Mouse (Mus musculus): ENCODE data around the gene Eif3m.
"Not testable (repeated sequence)": the region's sequence is repeated elsewhere in the genome, so short reads cannot be mapped to it uniquely, and the experiment has no call there.

Eif3m gene

DNA sequence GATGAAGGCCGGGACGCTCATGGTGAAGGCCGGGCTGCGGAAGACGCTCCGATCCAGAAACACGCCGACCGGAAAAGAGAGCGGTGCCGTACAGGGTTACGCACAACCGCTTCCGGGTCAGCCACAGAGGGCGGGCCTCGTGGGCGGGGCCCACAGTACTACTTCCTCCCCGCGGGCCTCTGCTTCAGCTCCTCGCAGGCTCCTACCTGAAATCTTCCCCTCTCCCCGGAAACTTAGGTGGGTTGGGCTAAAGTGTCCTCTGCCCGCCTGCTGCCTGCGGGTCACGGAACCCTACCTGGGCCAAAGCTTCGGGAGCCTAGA lies at the start of gene Eif3m:
Gene Eif3m (minus strand): TSS at position 114 of the 321 bp plus-strand sequence.
- DNase-seq: peak; percentile 91

DNA sequence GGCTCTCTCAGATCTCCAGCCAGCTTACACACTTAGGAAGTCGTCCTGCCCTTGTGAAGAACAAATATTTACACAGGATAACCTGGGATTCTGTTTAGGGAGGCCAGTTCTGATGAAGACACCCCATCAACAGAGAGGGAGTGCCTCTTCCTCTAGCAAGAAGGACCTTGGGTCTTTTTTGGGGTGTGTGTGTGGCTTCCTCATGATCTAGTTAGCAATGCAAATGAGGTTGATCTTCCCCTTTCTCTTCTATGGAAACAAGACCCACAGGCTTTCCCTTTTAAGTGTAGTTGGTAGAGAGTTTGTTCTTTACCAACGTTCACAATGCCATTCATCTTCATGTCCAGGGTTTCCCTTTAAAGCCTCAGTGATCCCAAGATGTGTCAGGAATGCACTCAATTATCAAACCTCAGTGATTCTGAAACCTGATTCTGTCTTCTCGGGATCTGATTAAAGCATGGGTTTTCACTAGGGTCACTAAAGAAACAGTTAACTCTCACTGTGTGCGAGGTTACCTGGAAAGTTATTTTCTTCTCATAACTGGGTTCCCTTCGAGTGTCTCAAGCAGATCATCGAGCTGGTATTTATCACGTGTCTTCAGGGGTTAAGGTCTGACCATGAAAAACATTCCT lies 46.0 kb upstream of the Eif3m start:
- no peak for DNase-seq

DNA sequence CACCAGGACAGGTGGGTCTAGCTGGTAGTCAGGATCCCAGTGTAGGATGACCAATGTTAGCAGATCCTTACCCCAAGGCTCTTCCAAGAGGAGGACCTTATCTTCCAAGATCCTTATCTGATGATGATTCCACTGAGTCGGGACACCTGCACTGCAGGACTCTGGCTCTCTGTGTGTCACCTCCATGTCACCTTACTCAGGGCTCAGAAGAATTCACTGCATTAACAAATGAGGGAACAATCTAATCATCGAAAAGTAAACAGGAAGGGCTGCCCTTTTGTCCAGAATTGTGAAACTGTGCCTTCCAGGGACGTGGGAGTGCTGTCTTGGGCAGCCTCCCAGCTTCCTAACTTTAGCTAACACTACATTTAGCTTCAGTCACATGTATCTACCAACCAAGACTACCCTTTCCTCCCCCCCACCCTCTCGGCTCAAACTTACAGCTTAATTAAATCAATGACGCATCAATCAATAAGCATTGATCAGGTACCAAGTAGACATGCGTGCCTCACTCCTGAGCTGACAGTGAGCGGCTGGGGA lies 41.8 kb upstream of the Eif3m start:
- DNase-seq: no peak

DNA sequence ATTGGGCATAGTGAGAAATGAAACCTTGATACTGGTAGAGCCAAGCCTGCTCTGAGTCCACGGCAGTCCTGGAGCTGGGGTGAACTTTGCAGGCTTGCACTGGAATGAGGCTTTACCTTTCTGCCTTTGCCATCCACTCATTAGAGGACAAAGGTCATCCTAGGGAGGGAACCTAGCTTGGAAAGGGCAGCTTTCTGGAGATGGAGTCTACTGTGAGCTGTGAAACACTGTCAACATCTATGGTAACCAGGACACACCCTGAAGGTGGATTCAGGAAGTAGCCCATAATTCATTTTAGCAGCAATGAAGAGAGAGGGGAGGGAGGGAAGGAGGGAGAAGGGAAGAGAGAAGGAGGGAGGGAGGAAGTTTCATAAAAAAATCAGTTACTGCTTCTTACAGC lies 38.6 kb upstream of the Eif3m start:
- DNase-seq: no peak

DNA sequence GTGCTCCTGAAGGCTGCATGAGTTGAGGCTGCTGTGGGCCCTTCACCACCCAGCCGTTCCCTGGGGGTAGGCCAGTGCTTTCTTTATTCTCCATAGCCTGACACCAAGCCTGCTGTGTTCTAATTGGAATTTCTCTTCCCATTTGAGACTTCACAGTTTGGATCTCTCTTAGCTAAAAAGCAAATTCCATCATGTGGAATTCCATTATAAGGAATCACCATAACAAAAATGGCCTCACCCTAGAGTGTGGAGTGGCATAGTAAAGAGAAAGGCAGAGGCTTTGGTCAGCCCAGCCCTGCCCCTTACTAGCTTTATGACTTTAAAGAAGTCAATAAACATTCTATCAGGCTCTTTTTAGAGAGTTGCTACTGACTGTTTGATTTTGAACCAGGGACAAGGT lies 31.4 kb upstream of the Eif3m start:
- no peak for DNase-seq

DNA sequence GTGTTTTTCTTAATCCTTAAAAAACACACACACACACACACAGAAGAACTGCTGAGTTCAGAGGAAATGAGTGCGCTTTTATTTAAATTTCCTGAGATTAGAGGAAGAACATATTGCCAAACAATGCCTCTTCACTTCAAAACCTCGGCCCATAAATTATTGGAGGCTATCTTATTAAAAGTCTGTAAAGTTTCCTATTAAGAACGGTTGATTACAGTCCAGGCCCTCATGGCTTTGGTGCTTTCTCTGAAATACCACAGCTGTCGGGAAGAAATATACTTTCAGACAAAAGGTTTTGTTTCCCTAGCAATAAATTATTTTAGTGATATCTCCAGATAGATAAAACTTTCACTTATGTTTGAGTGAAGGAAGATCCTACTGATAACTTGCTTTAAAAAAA lies 26.3 kb upstream of the Eif3m start:
- DNase-seq: no peak

DNA sequence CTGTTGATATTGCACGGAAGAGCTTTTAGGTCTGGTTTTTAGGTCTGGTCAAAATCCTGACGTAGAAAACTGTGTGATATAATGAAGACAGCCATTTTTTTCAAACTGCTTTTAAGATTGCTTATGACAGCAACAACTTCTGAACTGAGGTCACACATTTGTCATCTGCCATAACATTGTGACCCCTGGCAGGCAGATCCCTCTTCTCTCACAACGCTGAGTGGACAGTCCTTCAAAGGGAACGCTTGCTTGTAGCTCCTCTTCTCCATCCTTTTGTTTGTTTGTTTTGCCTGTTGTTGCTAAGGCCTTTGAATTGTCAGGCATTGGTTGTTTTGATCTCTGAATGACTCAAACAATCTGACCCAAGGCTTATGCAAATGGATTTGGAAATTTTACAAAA lies 24.0 kb upstream of the Eif3m start:
- DNase-seq: no peak

DNA sequence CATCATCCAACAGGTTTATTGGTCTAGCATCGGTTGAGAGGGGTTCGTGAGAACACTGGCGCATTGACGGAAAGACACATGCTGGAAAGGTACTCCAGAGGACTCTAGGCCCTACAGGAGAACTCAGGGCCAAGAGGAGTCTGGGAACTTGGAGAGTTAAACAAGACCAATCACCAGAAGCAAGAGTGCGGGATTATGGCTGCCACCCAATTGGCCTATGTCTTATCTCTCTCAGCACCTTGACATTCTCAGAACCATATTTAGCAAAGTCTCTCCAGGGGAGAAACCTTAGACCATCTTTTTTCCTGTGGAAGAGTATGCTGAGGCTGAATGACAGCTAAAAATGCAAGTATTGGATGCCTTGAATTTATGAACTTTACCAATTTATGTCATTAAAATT lies 22.0 kb upstream of the Eif3m start:
- DNase-seq: no peak

DNA sequence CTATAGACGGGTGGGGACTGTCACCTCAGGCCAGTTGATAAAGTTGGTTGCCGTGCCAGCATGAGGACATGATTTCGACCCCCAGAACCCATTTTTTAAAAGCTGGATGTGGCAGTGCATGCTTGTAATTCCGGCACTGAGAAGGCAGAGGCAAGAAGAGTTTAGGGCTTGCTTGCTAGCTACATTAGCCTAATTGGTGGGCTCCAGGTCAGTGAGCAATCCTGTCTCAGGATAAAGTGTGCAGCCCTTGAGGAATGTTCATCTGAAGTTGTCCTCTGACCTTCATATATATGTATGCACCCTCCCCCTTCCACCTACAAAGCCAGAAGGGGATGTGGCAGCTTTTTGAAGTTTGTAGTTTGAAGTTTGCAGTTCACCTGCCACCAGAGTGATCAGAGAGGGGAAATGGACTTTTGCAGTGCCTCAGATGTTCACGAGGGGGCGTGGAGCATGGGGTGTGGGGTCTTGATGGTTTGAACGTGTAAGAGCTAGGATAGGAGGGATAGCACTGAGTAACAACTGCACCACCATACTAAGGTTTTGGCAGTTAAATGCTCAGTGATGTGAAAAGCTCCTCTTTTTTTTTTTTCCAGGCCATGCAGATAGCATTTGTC lies 21.2 kb upstream of the Eif3m start:
- DNase-seq: no peak

DNA sequence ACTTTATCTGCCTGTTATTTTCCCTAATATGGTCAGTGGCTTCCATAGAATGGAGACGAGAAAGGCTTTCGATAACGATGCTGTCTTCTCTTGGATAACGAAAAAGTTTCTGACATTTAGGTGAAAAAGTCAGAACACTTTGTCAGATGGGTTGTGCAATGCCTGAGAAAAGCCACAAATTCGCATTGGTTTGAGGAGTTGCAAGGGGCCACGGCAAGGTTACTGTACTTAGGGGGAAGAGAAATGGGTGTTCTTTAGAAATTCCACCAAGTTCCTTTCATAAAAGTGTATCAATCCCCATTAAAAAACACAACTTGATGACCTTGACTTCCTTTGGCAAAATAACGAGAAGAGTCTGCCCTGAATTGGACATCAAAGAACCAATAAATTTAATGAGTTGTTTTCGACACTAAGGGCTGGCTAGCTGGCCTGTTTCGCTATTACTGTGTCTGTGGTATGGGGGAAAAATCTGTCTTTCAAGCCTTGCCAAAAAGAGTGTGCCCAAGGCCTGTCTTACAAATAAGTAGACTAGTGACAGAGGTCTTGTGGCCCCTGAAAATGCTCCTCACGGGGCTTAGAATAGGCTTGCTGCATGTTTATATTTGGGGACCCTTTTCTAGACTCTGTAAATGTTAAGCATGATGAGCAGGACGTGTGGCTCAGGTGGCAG lies 19.7 kb upstream of the Eif3m start:
- no peak for DNase-seq

DNA sequence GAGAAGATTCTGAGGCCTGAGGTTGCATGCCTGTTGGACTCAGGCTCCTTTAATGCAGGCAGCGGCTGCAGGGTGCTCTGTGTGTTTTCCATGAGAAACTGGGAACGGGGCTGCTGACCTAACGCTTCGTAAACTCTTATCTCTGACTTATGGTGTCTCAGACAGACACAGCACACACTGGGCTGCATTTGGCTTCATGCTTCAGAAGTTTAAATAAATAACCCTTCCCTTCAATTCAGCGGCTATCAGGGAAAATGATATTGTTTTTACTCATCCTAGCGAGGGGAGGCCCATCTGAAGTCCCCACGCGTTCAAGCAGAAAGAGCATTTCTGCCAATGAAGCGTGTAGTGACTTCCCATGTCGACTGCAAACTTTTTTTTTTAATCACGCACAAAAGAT lies 19.1 kb upstream of the Eif3m start:
- DNase-seq: no peak

DNA sequence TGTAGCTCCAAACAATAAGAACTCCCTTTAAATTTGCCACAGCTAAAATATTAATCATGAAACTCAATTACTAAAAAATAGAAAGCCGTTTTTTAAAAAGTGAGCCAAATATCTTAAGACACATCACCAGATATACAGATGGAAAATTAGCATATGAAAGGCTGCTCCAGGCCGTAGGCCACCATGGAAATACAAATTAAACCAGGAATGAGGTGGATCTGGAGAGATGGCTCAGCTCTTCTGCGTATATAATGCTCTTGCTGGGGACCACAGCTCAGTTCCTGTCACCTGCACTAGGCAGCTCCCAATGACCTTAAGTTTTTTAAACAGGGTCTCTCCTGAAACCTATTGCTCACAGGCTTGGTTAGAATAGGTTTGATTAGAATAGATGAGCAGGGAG lies 17.2 kb upstream of the Eif3m start:
- no peak for DNase-seq

DNA sequence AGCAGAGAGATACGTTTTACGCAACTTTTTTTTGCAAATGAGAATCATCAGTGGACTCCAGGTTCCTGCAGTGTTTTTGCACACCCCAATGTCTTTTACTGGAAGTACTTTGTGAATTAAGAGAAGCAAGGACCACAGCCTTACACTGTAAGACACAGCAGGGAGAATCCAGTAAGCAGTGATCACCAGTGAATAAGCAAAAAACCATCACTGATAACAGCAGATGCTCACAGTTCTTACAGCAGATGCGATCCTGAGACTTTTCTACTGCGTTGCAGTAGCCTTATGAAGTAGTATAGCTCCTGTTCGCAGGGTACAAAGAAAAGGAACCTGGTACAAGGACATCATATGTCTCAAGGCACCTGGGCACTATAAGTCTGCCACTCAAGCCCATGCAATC lies 13.6 kb upstream of the Eif3m start:
- no peak for DNase-seq

DNA sequence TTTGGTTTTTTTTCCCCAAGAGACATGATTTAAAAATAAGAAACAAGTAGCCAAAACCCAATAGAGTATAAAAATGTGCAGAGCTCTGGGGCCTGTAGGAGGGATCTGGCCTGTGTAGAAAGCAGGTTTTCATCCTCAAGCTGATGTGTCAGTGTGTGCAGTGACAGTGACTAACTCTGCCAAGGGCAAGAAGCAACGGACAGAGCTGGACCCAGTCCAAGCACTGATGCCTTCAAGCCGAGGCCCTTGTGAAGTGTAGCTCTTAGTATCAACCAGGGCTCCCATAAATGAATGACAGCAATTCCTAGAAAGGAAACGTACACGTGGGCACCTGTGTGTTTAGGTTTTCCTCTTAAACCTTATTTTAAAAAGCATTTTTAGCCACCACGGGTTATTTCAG lies 11.9 kb upstream of the Eif3m start:
- DNase-seq: no peak

DNA sequence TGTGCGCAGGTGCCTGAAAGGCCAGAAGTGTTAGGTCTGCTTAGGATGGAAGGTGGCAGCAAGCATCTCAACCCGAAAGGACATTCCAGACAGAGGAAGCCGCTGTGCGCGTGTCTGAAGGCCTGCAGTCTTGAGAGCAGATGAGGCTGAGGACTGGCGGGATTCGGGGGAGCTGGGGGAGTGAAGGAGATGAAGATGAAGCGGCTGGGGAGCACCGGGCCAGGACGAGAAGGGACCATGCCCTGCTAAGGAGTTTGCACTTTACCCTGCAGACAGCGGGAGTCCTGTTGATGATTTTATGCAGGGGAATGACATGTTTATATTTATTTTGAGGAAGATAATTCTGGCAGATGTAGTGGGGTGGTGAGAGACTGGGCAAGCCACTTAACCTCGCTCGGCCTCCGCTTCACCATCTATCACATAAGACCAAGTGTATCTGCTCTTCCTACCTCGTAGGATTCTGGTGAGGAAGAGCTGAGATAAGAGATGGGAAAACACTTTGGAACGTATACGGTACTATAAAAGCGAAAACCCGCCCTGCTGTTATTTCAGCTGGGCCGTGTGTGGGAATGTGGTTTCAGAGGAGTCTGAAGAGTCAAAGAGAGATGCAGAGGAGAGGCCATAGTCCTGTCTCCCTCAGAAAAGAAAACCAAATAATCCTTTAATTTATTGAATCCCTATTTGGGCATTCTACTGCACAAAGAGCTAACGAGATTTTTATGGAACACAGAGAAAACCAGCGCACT lies 10.2 kb upstream of the Eif3m start:
- no peak for DNase-seq

DNA sequence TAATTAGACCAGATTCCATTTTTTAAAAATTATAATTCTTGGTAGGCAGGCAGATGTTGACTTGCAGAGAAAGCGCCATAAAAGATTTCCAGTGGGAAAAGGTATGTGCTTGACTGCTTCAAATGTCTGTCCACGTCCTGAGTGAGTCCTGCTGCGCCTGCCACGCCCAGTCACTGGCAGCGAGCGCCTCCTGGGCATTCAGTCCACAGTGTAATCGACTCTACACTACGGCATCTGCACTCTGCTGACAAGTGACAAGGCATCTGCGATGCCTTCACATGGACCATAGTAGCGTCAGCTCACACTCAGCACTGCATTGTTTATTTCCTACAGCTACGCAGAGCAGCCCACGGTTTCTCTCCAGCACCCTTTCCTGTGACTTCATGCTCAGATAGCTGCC lies 8.7 kb upstream of the Eif3m start:
- DNase-seq: not testable (repeated sequence)

DNA sequence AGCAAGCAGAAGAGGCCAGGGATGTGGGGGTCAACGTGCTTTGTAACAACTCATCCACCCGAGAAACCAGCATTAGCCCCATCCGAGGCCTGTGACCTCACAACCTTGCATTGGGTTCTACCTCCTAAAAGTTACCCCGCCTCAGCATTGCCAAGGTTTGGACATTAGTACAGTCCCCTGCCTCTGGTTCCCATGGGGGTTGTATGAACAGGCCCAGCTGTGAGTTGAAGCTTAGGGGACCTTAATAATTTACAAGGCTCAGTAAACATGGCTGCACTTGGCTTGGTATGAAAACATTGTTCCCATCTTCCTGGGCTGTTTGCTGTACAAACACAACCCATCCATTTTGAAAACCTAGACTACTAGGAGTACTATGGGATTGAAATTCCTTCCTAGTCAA lies 6.9 kb upstream of the Eif3m start:
- no peak for DNase-seq

DNA sequence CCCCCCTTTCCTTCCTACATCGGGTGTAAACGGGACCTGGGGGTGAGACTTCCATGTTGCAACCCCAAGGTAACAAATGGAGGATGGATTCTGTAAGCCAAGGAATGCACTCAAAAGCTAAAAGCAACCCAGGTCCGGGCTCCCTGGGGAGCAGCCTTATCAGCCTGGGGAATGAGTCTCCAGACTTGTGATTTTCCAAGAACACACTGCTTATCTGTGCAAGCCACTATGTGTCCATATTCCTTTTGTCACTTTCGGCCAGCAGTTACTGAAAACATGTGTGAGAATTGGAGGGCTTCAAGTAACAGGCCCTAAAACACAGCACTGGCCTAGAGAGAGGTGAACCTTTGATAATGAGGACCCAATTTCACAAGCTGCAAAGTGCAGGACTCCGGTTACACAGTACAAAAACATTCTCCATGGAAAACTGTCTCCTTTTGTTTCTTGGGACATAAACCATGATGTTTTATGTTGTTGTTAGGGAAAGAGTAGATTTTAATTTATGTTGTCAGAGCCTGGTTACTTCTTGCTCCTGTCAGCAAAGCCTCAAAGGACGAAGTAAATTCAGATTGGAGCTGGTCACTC lies 6.2 kb upstream of the Eif3m start:
- no peak for DNase-seq

DNA sequence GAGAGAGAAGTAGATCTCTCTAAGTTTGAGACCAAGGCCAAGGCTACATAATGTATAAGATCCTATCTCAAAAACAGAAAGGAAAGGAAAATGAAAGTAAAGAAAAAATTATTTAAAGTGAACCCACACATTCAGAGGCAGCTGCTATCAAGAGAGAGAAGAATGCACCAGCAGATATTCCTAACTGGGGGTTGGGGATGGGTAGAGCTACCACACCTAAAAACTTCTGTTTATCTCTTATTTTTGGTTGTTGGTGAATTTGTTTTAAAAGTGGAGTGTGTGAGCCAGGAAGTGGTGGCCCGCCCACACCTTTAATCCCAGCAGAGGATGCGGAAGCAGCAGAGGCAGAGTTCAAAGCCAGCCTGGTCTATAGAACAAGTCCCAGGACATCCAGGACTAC lies 5.0 kb upstream of the Eif3m start:
- no peak for DNase-seq

DNA sequence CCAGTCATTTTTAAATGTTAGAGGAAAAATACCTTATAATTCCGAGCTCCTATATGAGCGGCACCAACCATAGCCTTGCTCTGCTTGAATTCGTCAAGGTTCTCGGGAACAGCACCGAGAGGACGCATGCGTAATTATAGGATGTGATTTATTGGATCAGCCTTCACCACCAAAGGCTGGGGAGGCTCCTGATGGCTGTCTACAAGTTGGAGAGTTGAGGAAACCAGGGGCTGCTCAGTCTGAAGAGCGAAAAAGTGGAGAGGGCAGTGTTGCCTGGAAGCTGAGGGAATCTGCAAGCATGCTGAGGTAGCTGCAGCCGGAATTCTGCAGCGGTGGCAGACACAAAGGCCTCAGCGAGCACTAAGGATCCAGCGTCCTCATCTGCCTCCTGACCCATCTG lies 4.4 kb upstream of the Eif3m start:
- DNase-seq: no peak

DNA sequence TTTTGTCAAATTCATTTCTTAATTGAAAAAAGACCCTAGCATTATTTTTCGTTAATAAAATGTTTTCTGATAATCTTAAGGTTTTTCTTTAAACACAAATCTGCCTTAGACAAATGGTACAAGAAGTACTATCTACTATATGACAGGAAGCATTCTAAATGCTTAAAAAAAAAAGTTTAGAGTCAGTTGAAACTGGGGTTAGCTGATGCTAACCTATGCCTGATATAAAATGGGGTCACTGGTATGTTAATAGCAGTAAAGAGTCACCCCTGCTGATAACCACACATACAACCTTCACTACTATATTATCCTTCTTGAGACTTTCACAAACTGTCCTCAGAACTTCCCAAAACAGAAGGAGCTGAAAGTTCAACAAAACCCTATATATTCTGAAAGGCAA lies 2.6 kb upstream of the Eif3m start:
- DNase-seq: no peak

DNA sequence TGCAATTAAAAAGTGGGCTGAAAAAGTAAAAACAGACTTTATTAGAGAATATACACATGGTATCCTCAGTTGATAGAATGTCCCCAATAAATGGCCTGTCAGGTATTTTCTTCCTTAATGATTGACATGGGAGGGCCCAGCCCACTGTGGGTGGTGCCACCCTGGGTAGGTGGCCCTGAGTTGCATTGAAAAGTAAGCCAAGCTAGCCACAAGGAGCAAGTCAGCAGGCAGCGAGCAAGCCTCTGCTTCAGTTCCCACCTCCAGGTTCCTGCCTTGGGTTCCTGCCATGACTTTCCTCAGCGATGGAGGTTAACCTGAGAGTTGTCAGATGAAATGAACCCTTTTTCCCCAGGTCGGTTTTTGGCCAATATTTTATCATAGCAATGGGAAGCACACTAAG lies 922 bp upstream of the Eif3m start:
- no peak for DNase-seq

DNA sequence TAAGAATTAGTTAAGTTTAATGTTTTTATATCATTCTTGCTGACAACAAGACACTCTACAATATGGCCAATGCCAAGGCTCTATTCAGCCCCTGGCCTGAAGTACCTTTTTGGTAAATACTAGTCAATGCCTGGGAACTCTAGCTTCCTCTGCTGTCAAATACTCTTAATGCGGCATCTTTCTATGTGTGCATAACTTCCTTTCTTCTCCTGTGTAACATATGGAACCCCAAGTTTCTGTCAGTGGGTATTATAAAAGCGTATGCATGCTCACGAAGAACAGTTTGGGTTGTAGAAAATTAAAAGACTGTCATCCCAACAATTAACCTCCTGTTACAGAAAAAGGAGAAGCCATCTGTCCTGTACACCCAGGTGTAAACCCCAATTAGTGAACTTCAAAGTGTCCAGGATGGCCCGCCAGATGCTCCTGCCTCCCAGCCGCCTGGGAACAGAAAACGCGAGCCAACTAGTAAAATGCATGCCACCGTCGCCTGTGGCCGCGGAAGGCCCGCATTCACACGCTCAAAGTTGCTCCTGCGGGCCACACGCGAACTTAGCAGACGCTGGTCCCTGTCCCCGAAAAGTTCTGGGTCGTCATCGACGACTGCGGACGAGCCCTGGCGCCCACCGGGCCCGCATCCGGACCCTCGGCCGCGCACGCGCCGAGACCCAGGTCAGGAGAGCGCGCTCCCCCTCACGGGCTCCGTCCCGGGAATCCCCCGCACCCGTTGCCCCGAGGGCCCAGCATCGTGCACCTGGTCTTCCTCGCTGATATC lies 501 bp downstream of the Eif3m start:
- no peak for DNase-seq
